Mouse (Mus musculus) G1E-ER4 (cell line): Measurements from ENCODE around the gene Cercam. TPM values are rescaled to one million over a fixed set of nuclear protein-coding genes. Genes with fewer than 3 reads are reported as not detected.

ENCODE experiments used
- GATA1 ChIP-seq: IDR thresholded peaks from one replicate; pipeline ENCODE4 v1.8.0; 2012; ENCODE audit warnings: low read length, inconsistent platforms
- polyA plus RNA-seq: library from polyadenylated mRNA; stranded (reverse); fragments of >175 nt; gene quantifications from 2 replicates; pipeline ENCODE4 v1.2.3, GENCODE M21; 2012

Cercam gene
- 22.5 and 33.9 TPM in 2 replicates for polyA plus RNA-seq

DNA sequence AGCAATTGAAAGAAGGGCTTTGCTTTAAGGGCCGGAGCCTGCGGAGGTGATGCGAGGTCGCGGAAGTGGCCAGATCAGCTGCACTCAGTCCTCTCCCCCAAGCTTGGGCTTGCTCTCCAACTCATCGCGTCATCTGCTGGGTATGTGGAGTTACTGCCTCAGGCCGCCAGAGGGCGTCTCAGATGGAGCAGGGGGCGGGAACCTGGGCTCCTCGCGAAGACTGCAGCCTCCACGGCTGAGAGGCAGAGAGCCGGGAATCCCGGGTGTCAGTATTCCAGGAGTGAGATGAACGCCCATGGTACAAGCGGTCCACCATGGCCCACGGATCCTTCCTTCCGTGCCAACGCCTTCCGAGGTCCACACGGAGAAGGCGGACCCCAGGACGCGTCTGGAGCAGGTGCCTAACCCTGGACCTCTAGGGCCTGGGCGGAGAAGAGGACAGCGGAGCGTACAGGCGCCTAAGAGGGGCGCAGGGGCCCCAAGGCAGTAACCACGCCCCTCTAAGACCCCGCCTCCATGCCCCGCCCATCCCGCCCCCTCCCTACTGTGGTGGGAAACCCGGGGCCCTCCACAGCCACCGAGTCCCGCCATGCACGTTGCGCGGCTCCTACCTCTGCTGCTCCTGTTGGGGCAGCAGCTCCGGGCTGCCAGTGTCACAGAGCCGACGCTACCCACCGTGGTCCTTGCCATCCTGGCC is at the start of gene Cercam:
Gene Cercam, plus strand, starts transcription at position 216 of the 697 bp plus-strand sequence.
- no peak for TF ChIP-seq GATA1

DNA sequence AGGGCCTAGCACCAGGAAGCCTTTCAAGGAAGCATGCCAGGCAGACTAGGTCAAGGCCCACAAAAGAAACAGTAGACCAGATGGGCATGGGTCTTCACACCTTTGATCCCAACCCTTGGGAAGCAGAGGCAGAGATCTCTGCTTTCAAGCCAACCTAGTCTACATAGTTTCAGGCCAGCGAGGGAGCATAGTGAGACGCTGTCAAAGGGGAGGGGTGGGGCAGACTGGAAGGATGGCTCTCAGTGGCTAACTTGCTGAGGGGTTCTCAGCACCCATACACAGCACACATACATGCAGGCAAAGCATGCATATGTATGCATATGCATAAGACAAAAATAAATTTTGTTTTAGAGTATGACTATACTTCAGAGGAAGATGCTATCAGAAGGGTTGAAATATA is 49.6 kb upstream of the Cercam start:
- no peak for TF ChIP-seq GATA1

DNA sequence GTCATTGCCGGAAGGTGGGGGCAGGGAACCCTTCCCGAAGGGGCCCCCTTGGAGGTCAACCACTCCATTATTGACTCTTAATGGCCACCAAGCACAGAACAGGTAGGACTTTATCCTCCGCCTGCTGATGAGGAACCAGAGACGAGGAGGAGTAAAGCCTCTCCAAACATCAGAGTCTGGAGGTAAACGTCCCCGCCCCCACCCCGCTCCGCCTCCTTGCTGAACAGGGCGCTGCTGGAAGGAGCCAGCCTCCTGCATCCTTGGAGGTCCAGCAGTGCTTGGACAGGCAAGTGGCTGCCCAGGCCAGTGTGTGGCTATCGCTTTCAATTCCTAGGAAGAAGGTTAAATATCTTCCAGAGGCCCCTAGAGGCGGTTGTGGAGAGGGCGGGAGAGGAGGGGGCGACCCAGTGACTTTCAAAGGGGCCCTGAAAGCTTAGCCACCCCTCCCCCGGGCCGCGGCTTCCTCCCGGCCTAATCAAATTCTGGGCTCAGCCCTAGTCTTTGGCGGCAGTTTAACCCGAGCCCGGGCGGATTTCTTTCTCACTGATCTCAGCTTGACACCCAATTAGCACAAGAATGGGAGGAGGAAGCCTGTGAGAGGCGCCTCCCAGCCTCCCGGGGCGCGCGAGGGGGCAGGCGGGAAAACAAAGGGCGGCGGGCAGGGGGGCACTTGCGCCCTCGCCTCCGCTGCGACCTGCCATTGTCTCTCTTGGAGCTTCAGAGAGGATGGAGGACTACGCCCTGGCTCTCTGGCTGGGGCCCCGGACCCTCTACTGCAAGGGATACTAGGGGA is 48.7 kb upstream of the Cercam start, which contains the start of gene Urm1:
Gene Urm1, plus strand, starts transcription at position 51 of the 793 bp plus-strand sequence.
- TF ChIP-seq GATA1: no peak

DNA sequence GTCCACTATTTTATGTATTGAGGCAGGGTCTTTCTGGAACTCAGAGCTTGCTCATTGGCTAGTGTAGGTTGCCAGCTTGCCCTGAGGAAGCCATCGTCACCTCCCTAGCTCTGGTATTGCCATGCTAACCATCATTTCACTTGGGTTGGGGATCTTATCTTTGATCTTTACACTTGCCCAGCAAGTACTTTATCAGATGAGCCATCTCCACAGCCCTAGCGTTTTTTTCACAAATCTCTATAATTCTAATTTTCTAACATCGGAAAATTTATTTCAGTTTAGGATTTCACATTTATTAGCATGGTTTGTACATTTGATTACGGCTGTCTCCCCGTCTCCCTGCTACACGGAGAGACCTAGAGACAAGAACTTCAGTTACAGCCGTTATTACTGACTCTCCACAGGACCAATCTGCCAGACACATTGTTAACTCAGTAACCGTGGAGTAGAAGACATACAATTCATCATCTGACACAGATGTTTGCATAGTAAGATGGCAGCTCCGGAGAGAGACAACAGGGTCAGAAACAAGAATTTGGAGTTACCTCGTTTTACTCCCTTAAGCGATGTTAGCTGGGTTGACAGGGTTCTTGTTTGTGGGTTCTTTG is 42.5 kb upstream of the Cercam start:
- no peak for TF ChIP-seq GATA1

DNA sequence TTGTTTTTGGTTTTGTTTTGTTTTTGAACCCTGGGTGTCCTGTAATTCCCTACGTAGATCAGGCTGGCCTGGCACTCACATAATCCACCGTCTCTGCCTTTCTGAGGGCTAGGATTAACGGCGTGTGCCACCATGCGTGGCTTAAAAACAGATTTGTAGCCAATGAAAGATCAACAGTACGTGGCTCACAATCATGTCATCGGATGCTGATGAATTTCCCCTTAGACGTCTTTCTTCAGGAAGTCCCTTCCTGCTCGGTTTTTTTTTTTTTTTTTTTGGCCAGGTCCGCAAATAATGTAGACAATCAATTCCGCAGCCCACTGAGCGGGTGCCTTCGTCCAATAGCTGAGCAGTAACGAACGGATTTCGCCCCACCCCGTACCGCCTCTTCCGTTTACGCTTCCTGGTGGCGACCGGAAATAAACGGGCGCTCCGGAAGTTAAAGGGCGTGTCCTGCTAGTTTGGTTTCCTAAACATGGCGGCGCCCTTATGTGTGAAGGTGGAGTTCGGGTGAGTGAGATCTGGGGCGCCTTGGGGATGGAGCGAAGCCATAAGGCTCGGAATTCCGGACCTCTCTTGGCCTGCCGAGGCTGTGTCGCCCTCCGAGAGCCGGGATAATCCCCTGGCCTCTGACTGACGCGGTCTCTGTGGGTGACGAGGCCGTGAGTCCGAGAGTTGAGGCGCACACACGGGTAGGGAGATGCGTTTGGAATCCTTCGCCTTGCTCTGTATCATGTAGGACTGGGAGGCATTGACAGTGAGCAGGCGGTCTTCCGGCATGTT is 41.8 kb upstream of the Cercam start:
- TF ChIP-seq GATA1: no peak

DNA sequence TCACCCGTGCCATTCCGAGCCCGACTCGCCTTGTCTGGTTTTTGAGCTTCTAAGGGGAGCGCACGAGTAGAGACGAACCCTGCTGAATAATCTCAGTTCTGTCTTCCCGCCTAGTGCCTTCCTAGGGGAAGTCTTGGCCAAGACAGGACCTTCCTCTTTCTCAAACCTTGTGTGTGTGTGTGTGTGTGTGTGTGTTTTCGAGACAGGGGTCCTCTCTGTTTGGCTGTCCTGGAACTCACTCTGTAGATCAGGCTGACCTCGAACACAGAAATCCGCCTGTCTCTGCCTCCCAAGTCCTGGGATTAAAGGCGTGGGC is 41.3 kb upstream of the Cercam start:
- TF ChIP-seq GATA1: no peak

DNA sequence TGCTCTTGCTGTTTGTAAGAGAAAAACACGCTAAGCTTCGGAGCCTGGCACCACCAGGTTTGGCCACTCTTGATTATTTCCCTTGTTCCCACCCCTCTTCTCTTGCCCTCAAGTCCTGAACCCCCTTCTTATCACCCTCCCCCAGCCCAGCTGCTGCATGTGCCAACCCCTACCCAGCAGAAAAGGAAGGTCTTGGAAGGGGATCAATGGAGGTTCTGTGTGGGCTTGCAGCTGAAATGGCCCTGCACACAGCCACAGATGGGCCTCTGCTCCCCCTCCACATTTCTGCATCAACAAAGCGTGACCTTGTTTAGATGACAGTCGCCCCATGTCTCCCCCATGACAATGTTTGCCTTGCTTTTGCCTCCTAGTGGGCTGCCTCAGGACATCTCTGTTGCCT is 37.9 kb upstream of the Cercam start:
- TF ChIP-seq GATA1: no peak

DNA sequence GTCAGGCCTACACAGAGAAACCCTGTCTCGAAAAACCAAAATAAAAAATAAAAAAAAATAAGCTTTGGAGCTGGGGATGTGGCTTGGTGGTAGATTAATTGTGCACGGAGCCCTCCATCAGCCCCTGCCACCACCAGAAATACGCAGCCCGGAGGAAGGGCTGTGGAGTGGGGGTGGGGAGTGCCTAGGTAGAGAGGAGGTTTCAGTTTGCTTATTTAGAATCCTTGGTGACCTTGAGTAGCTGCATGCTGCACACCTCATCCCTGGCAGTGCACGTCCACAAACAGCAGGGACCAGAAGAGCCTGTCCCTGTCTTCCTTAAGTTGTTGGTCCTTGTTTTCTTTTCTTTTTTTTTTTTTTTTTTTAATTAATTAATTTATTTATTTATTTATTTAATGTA is 35.2 kb upstream of the Cercam start:
- no peak for TF ChIP-seq GATA1

DNA sequence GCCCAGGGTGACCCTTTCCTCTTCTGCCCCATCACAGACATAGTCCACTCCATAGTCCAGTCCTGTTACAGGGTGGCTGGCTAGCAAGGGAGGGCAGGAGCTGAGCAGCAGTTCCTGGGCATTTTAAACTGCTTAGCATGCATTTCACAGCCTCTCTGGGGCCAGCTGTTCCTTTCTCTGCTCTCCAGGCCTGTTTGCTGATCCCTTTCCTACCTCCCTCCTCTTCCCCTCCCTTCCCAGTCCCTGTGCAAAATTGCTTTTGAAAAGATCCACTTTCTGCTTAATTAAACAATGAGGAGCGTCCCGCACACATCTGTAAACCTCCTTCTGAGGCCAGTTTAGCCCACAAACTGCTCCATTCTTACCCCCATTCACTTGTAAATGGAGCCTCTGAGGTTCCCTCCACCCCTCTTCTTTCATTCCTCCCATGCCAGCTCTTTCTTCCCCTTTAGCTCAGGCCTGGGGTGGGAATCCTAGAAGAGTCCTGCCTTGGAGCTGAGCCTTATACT is 33.5 kb upstream of the Cercam start:
- no peak for TF ChIP-seq GATA1

DNA sequence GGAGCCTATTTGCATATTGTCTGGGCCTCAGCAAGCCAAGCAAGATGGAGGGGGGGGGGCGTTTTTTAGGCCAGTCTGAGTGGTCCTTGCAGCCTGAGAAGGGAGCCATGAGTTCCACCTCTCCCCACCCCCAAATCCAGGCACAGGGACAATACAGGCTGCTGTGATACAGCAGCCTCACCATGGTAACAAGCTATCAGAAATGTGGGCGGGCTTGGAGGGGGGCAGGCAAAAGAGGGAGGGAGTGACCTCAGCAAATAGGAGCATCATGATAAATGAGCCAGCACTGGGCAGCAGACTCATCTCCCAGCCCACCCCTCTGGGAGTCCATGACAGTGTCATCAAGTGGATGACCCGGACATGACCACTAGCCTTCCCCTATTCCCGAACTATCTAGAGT is 29.5 kb upstream of the Cercam start:
- TF ChIP-seq GATA1: no peak

DNA sequence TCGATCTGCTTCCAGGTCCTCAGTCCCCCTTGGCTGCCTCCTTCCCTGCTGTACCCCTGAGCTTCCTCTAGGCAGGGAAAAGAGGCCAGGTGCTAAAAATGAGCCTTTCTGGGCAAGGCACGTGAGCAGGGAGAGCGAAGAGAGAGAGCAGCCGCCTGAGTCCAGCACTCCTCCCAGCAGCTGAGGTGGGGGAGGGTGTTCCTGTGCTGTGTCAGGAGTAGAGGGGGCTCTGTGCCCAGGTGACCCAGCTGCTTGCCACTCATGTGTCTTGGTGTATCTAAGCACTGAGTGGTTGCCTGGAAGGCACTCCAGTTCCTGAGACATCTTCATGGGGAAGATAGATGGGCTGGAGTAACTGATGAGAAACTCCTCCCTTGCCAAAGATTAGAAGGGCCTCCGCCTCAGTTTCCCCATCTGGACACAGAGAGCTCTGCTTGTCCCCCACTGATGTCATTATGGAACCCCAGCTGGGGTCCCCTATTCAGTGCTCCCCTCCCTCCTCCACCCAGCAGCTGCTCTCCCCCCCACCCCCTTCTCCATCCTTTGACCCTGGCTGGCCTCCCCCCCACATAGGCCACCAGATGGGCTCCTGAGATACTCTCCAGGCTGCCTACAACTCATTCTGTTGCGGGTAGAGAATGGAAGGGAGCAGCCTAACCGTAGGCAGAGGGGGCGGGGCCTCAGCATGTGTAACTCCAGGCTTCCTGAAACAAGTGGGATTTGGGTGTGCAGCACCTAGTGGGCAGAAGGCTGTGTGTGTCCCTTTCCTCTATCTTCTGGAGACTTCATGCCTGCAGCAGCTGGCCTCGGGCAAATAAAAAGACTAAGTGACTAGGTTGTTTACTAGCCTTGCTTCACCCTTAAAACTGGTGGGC is 25.5 kb upstream of the Cercam start:
- no peak for TF ChIP-seq GATA1

DNA sequence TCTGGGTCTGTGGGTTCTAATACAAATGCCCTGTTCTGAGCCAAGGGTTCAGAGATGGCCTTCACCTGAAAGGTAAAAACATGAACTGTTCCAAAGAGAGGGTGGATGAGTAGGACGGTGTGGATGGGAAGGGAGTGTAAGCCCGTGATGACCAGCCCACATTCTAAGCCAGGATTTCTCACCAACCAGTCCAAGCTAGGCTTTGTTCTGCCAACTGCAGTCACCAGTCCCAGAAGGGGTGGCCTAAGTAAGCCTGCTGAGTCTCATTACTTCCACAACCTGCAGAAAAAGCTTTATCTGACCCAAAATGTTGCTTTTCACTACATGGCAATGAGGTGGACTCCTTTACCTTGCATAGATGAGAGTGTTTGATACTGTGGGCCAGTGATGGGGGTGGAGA is 24.8 kb upstream of the Cercam start:
- TF ChIP-seq GATA1: no peak

DNA sequence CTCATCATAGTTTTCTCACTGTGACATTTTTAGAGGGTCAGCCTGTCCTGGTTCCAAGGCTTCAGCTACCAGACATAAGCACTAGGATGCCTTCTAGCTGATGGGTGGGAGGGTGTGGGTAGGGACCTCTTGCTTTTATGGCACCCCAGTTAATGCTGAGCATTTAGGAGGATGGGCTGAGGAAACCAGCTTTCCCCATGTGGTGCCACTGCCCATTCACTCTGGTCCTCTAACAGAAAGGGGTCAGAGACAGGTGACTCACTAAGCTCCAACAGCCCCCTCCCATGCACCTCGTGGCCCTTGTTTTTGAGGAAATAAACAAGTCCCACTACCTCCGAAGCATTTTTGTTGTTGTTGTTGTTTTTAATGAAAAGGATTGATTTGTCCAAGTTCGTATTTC is 24.3 kb upstream of the Cercam start:
- no peak for TF ChIP-seq GATA1

DNA sequence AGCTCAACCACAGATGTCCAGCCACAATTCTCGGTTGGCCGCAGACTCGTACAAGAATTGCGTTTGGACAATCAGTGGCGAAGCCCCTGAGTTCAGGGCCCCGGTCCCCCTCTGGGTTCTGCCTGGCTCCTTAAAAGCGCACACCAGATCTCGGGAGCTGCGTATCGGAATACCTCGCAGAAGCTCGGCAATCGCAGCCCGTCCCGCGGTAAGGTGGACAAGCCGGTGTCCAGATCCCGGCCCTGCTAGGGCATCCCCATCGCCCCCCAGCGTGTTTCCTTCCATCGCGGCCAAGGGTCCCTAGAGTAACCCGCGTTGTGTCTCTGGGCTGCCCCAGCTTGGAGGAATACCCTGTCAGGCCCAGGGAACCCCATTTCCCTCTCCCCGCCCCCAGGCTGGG is 23.3 kb upstream of the Cercam start:
- no peak for TF ChIP-seq GATA1
